Mouse (Mus musculus): ENCODE data around the gene Atp7a. TPM values are rescaled to one million over a fixed set of nuclear protein-coding genes. Genes with fewer than 3 reads are reported as not detected.

Atp7a gene
- 4.7 and 6.3 TPM in 2 replicates for polyA plus RNA-seq (2015; fragmentation: Nextera tagmentation; extraction: Ambion mirVana)

DNA sequence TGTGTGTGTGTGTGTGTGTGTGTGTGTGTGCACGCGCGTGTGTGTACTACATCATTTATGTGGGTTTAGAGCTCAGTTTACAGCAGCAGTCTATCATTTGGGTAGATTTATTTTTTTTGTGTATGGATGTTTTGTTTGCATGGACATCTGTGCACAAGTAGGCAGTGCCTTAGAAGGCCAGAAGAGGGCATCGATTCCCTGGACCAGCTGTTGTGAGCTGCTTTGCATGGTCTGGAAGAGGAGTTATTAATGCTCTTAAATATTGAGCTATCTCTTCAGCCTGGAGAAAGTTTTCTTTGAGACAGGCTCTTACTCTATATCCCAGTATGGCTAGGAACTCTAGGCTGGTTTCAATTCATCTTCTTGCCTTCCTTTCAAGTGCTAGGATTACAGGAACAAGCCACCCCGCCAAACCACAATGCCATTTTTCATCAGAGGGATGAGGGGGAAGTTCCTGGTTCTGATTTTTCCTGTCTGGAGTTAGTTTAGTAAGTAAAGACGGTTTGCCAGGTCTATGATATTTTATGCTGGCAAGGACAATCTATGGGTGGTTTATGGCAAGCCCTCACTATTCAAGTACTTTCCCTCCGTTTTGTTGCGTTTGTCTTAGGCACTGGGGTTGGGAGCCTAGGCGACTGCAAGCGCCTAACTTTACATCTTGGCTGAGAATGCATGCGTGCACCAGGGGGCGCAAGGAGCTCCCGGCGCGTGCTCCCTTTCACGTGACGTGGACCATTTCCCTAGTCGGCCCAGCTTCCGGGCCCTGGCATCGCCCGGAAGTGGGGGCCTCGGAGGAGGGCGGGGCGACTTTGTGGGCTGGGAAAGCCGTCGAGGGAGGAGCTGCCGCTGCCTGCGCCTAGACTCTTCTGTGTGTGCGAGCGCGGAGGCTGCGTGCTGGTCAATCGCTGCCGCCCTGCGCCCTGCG, at the start of gene Atp7a:
Gene Atp7a, plus strand, starts transcription at position 859 of the 925 bp plus-strand sequence.

DNA sequence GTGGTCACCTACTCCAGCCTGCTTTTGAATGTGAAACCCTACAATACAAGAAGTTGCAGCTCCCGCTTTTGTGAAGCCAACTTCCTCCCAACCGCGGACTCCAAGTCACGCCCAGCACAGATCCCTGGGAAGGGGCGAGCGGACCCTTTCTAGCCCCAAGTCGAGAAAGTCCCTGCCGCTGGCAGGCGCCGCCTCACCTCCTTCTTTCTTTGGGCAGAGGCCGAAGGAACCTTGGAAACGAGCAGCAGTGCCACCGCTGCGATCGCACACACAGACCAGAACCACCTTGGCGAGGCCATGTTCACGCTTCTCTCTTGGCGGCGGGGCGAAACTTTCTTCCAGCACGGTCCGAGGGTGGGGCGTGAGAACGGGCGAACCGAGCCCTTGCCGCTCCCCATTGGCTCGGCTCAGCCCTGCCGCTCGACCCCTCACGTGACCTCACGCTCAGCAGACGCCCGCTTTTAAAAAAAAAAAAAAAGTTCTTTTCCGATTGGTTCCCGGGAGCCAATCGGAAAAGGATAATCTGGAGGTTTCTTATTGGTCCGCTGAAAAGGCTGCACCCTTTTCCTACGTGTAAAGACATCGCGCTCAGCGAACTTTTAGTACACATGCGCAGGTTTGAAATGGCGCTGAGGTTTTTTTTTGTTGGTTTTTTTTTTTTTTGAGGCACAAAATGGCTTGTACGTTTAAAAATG, 15.5 kb upstream of the Atp7a start, which contains the start of gene Magt1:
Gene Magt1, minus strand, starts transcription at position 442 of the 695 bp plus-strand sequence.

DNA sequence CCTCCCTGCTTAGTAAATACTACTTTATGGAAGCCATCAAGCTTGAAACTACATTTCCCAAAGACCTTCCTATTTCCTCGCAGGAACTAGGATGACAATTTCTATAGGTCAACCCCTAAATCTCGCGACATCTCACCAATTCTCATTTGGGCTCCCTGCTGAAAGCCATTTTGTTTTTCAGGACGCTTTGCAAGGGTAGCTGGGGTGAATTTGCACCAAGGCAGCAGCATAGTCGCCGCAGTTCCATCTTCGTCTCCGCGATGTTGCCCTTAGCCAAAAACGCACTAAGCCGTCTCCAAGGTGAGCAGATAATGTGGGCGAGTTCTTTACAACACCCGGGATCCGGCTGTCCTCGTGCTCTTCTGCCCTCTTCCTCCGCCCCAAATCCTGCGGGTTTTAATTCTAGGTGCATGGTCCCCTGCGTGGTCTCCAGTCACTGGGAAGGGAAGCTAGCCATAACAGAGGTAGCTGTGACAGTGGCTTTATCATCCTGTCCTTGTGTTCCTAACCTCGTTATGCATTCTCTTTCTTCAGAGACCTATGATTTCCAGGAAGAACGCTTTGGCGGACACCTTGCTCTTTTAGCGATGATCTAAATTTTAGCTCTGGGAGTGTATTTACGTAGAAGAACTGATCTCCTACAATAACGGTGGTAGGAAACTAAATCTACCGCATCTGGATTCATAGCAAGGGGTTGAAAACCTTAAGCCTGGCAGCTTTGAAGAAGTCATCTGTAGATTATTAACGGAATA, 11.3 kb upstream of the Atp7a start, which contains the start of gene Cox7b:
Gene Cox7b, plus strand, starts transcription at position 130 of the 752 bp plus-strand sequence.

DNA sequence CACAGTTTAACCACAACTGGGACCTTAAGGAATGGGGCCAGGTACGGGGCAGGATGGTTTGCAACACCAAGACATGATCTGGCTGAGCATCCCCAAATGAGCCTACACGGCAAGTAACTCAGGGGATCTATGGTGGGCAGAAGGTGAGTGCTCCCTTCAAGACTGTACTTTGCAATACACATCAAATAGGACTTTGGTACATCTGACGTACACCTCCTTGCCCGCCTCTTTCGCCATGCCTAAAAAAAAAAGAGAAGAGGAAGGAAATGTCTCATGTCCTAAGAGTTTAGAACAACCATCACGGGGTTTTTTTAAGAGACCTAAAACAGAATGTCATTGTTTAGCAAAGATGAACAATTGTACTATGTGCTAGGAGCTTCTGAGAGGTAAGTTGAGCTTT, 115.9 kb downstream of the Atp7a start, which contains the start of gene Tlr13:
Gene Tlr13, plus strand, starts transcription at position 269 of the 400 bp plus-strand sequence.

Other genes starting within 250 kb of the Atp7a start
- 76.4 and 92.5 TPM in 2 replicates for gene Atrx, start 97.9 kb upstream of the Atp7a start, polyA plus RNA-seq (2015; fragmentation: Nextera tagmentation; extraction: Ambion mirVana)
- 22.6 and 26.5 TPM in 2 replicates for gene Magt1, start 15.4 kb upstream of the Atp7a start, polyA plus RNA-seq (2015; fragmentation: Nextera tagmentation; extraction: Ambion mirVana)
- 308 and 316 TPM in 2 replicates for gene Cox7b, start 11.6 kb upstream of the Atp7a start, polyA plus RNA-seq (2015; fragmentation: Nextera tagmentation; extraction: Ambion mirVana)
- gene Tlr13, start 115.9 kb downstream of the Atp7a start, polyA plus RNA-seq (2015; fragmentation: Nextera tagmentation; extraction: Ambion mirVana): 3.2 and 4.4 TPM in 2 replicates
- gene Pgk1, start 159.8 kb downstream of the Atp7a start, polyA plus RNA-seq (2015; fragmentation: Nextera tagmentation; extraction: Ambion mirVana): 104 and 111 TPM in 2 replicates
- gene Taf9b, start 193.9 kb downstream of the Atp7a start, polyA plus RNA-seq (2015; fragmentation: Nextera tagmentation; extraction: Ambion mirVana): 7.5 and 7.6 TPM in 2 replicates
- not detected in 2 replicates for gene Fnd3c2, start 228.1 kb downstream of the Atp7a start, polyA plus RNA-seq (2015; fragmentation: Nextera tagmentation; extraction: Ambion mirVana)

All from spleen, postnatal 0 days (tissue).